Mouse (Mus musculus) CD8-positive naive resting alpha-beta T cell, adult 57 days (primary cell): Measurements from ENCODE around the gene Sectm1a. TPM values are rescaled to one million over a fixed set of nuclear protein-coding genes. Genes with fewer than 3 reads are reported as not detected.

Experiments
- total RNA-seq: library from RNA; stranded (reverse); gene quantifications from one replicate; pipeline ENCODE4 v1.2.4, GENCODE M21; 2023

Gene Sectm1a
- total RNA-seq: not detected

GRCm38 (mm10) chr11:121081120-121081519 lies at the start of gene Sectm1a:
Sectm1a (minus strand) TSS chr11:121081220.

GRCm38 (mm10) chr11:121118577-121118976 lies 37.6 kb upstream of the Sectm1a start, which contains the start of gene Tex19.2:
Tex19.2 (minus strand) TSS chr11:121118677.

GRCm38 (mm10) chr11:121063379-121063778 lies 17.6 kb downstream of the Sectm1a start, which contains the start of gene Sectm1b:
Sectm1b (minus strand) TSS chr11:121063569.

GRCm38 (mm10) chr11:121039302-121039701 lies 41.7 kb downstream of the Sectm1a start, which contains the start of gene Cd7:
Cd7 (minus strand) TSS chr11:121039418.

Other genes with a start within 250 kb of the Sectm1a start
- gene Ccdc57, start 148.3 kb downstream of the Sectm1a start, total RNA-seq: 0.49 TPM
- 2.2 TPM for gene Slc16a3, start 132.7 kb downstream of the Sectm1a start, total RNA-seq
- 142 TPM for gene Csnk1d, start 89.9 kb downstream of the Sectm1a start, total RNA-seq
- 230 TPM for gene Cd7, start 41.8 kb downstream of the Sectm1a start, total RNA-seq
- not detected for gene Sectm1b, start 17.7 kb downstream of the Sectm1a start, total RNA-seq
- gene Tex19.2, start 37.5 kb upstream of the Sectm1a start, total RNA-seq: not detected
- not detected for gene Tex19.1, start 64.9 kb upstream of the Sectm1a start, total RNA-seq
- gene Uts2r, start 79.1 kb upstream of the Sectm1a start, total RNA-seq: not detected
- 7.3 TPM for gene Hexdc, start 123.2 kb upstream of the Sectm1a start, total RNA-seq
- 5.7 TPM for gene Ogfod3, start 123.5 kb upstream of the Sectm1a start, total RNA-seq
- 51.3 TPM for gene Cybc1, start 148.1 kb upstream of the Sectm1a start, total RNA-seq
- 39.4 TPM for gene Narf, start 156.0 kb upstream of the Sectm1a start, total RNA-seq
- 30.5 TPM for gene Foxk2, start 178.8 kb upstream of the Sectm1a start, total RNA-seq